Mouse (Mus musculus): ENCODE measurements around the gene Cxcr5. TPM values are rescaled to one million over a fixed set of nuclear protein-coding genes. Genes with fewer than 3 reads are reported as not detected.

Cxcr5 gene
- polyA plus RNA-seq, 1 experiment from 2014 or later = not detected

- WGBS = 37% methylated on average over 14 of the region's 14 CpGs
- Histone ChIP-seq H3K27ac (peak overlapping the region; percentile 9; the same call in 1 of the 2 replicates), H3K9ac (peak overlapping the region; percentile 99)
Observed at GRCm38 (mm10) chr9:44485516-44486161, 76.0 kb downstream of the Cxcr5 start.

GRCm38 (mm10) chr9:44485105-44485515, 76.6 kb downstream of the Cxcr5 start:
- no peak for ATAC-seq (ENCODE audit: low FRiP score)
- H3K36me3 ChIP-seq = no peaks in the 10 kb centered on the region
- 33% methylated on average over 6 of the region's 6 CpGs for WGBS
- H3K4me1 ChIP-seq = peaks cover 74% of the 10 kb centered on the region
- peak overlapping the region; percentile 9; the same call in 1 of the 2 replicates for H3K27ac ChIP-seq
- H3K27me3 ChIP-seq = no peaks in the 10 kb centered on the region
- H3K4me3 ChIP-seq = peak overlapping the region; percentile 95
- peak overlapping the region; percentile 95 for H3K4me2 ChIP-seq (replicated peaks)
- H3K9me3 ChIP-seq (replicated peaks) = no peaks in the 10 kb centered on the region
- peak overlapping the region; percentile 99 for H3K9ac ChIP-seq

More at GRCm38 (mm10) chr9:44485516-44486161, 76.0 kb downstream of the Cxcr5 start:
- Histone ChIP-seq H3K4me3 (peak overlapping the region; percentile 95), H3K27me3 (no peaks in the 10 kb centered on the region), H3K4me2 (replicated peaks) (peak overlapping the region; percentile 95), H3K9me3 (replicated peaks) (no peaks in the 10 kb centered on the region), H3K4me1 (peaks cover 76% of the 10 kb centered on the region), H3K36me3 (no peaks in the 10 kb centered on the region)
- no peak for ATAC-seq (ENCODE audit: low FRiP score)

GRCm38 (mm10) chr9:44484311-44485104, 77.2 kb downstream of the Cxcr5 start:
- H3K36me3 ChIP-seq = no peaks in the 10 kb centered on the region
- H3K27ac ChIP-seq = 0 out of 2 replicates have a peak overlapping the region, but pooled peaks have one; percentile 9
- H3K4me2 ChIP-seq (replicated peaks) = peak overlapping the region; percentile 95
- WGBS = 31% methylated on average over 7 of the region's 7 CpGs
- H3K4me1 ChIP-seq = peaks cover 72% of the 10 kb centered on the region
- H3K9ac ChIP-seq = peak overlapping the region; percentile 99
- ATAC-seq (ENCODE audit: low FRiP score) = no peak
- no peaks in the 10 kb centered on the region for H3K27me3 ChIP-seq
- peak overlapping the region; percentile 95 for H3K4me3 ChIP-seq
- H3K9me3 ChIP-seq (replicated peaks) = no peaks in the 10 kb centered on the region

- Histone ChIP-seq H3K4me1 (peaks cover 63% of the 10 kb centered on the region), H3K27ac (peak overlapping the region; percentile 98), H3K9ac (peak overlapping the region; percentile 99), H3K36me3 (no peaks in the 10 kb centered on the region), H3K4me2 (replicated peaks) (peak overlapping the region; percentile 95), H3K27me3 (no peaks in the 10 kb centered on the region), H3K4me3 (peak overlapping the region; percentile 95), H3K9me3 (replicated peaks) (no peaks in the 10 kb centered on the region)
- WGBS = under 1% methylated on average over 12 of the region's 12 CpGs
- ATAC-seq (ENCODE audit: low FRiP score) = no peak; the same call in none of the 2 replicates
Observed at GRCm38 (mm10) chr9:44483510-44484044, 78.1 kb downstream of the Cxcr5 start.

- peak overlapping the region; percentile 95 for H3K4me2 ChIP-seq (replicated peaks)
- H3K36me3 ChIP-seq = no peaks in the 10 kb centered on the region
- ATAC-seq (ENCODE audit: low FRiP score) = no peak
- H3K4me1 ChIP-seq = peaks cover 61% of the 10 kb centered on the region
- 2% methylated on average over 35 of the region's 39 CpGs for WGBS
- H3K27ac ChIP-seq = peak overlapping the region; percentile 98
- H3K4me3 ChIP-seq = peak overlapping the region; percentile 95
- H3K9me3 ChIP-seq (replicated peaks) = no peaks in the 10 kb centered on the region
- H3K9ac ChIP-seq = peak overlapping the region; percentile 99
- no peaks in the 10 kb centered on the region for H3K27me3 ChIP-seq
Observed at GRCm38 (mm10) chr9:44483041-44483509, 78.6 kb downstream of the Cxcr5 start.

DNA sequence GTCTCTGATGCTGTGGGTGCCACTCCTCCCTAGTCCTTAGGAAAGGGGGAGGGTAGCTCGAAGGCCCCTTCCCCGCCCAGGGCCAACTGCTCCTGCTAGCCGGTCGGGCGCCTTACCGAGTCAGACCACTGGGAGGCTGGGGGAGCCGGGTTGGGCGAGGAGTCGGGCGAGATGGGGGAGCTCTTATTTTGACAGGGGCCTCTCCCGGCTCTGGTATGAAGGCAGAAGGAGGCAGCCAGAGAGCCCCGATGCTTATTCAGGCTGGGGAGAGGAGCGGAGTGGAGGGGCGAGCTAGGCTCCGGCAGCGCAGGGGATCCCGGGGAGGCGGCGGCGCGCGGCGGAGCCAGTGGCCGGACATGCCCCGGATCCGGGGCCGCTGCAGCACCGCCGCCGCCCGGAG, 79.1 kb downstream of the Cxcr5 start, which contains the start of gene Bcl9l:
TSS of gene Bcl9l (plus strand) at position 274 of the 400 bp plus-strand sequence.
- Histone ChIP-seq H3K4me1 (peaks cover 61% of the 10 kb centered on the region), H3K4me2 (replicated peaks) (peak within 1 kb of the TSS; percentile 95), H3K9me3 (replicated peaks) (no peaks in the 10 kb centered on the region), H3K27me3 (no peaks in the 10 kb centered on the region), H3K4me3 (peak within 1 kb of the TSS; percentile 95), H3K9ac (peak within 1 kb of the TSS; percentile 99), H3K27ac (peak within 1 kb of the TSS; percentile 98), H3K36me3 (no peaks in the 10 kb centered on the region)
- ATAC-seq (ENCODE audit: low FRiP score) = peak; percentile 63
- WGBS = 2% methylated on average over 31 of the region's 31 CpGs

DNA sequence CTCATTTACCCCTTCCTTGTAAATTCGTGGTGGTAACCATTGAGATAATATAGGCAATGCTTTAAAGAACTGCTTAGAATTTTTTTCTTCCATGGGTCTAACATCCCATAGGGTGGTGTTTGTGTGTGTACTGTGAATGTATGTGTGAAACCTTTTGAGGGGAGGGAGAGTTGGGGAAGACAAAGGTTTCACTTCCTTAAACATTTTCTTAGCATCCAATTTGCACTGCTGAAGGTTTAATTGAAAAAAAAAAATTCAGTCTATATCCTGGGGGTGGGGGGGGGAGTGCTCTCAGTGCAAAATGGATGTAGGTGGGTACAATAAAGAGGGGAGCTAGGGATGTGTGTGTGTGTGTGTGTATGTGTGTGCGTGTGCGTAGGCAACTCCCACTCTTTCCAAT, 79.6 kb downstream of the Cxcr5 start:
- H3K27ac ChIP-seq = peak overlapping the region; percentile 98
- peak overlapping the region; percentile 95 for H3K4me3 ChIP-seq
- H3K4me2 ChIP-seq (replicated peaks) = peak overlapping the region; percentile 95
- 8% methylated on average over 3 of the region's 3 CpGs for WGBS
- no peak for ATAC-seq (ENCODE audit: low FRiP score)
- no peaks in the 10 kb centered on the region for H3K27me3 ChIP-seq
- H3K4me1 ChIP-seq = peaks cover 60% of the 10 kb centered on the region
- no peaks in the 10 kb centered on the region for H3K36me3 ChIP-seq
- H3K9me3 ChIP-seq (replicated peaks) = no peaks in the 10 kb centered on the region
- peak overlapping the region; percentile 99 for H3K9ac ChIP-seq

- Histone ChIP-seq H3K27me3 (no peaks in the 10 kb centered on the region), H3K4me2 (replicated peaks) (peak overlapping the region; percentile 97), H3K9me3 (replicated peaks) (no peaks in the 10 kb centered on the region), H3K4me3 (peak overlapping the region; percentile 76), H3K36me3 (no peaks in the 10 kb centered on the region), H3K4me1 (peaks cover 37% of the 10 kb centered on the region), H3K9ac (peak overlapping the region; percentile 85), H3K27ac (peak overlapping the region; percentile 99)
- under 1% methylated on average over 26 of the region's 26 CpGs for WGBS
- peak; percentile 62 for ATAC-seq (ENCODE audit: low FRiP score)
Observed at GRCm38 (mm10) chr9:44479628-44480428, 81.8 kb downstream of the Cxcr5 start.

- no peaks in the 10 kb centered on the region for H3K27me3 ChIP-seq
Observed at GRCm38 (mm10) chr9:44478959-44479605, 82.6 kb downstream of the Cxcr5 start.

DNA sequence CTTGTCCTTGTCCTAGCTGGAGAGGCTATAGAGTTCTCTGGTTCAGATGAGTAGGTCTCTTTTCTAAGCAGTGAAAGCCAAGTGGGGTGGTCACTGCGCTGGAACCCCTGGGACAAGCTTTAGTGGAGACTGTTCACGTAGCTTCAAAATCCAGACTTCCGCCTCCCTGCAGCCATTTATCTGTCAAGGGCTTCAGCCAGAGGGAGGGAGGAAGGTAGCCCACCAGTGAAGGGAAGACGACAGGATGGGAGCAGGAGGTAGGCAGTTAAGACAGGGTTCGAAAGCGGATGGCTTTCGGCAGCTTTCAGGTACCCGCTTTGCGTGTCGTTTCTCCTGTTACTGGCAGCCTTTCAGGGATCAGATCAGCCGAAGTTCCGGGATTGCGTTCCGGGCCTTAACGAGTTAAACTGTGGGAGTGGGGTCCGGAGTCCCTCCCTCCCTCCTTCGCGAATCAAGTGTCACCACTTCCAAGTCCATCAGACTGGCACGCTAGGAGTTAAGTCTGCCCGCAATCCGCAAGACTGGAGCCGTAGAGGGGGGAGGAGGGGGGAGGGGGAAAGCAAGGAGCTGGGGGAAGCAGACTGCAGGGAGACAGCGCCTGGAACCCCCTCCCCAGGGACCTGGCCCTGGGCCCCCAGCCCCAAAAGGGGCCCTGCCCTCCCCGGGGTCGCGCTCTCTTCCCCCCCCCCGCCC, 83.3 kb downstream of the Cxcr5 start:
- WGBS = under 1% methylated on average over 23 of the region's 27 CpGs
- Histone ChIP-seq H3K9me3 (replicated peaks) (no peaks in the 10 kb centered on the region), H3K4me3 (peak overlapping the region; percentile 76), H3K4me1 (peaks cover 25% of the 10 kb centered on the region), H3K27ac (peak overlapping the region; percentile 99), H3K9ac (peak overlapping the region; percentile 85), H3K4me2 (replicated peaks) (peak overlapping the region; percentile 97), H3K27me3 (no peaks in the 10 kb centered on the region), H3K36me3 (no peaks in the 10 kb centered on the region)
- ATAC-seq (ENCODE audit: low FRiP score) = peak; percentile 64

More at GRCm38 (mm10) chr9:44478959-44479605, 82.6 kb downstream of the Cxcr5 start:
- peak overlapping the region; percentile 99 for H3K27ac ChIP-seq
- H3K4me3 ChIP-seq = peak overlapping the region; percentile 76
- peak overlapping the region; percentile 97 for H3K4me2 ChIP-seq (replicated peaks)
- H3K9ac ChIP-seq = peak overlapping the region; percentile 85
- peaks cover 30% of the 10 kb centered on the region for H3K4me1 ChIP-seq
- H3K36me3 ChIP-seq = no peaks in the 10 kb centered on the region
- under 1% methylated on average over 29 of the region's 29 CpGs for WGBS
- H3K9me3 ChIP-seq (replicated peaks) = no peaks in the 10 kb centered on the region
- peak; percentile 58 for ATAC-seq (ENCODE audit: low FRiP score)
